Mouse (Mus musculus): ENCODE measurements at regions not wholly inside any gene's neighbourhood (a gene's known extent, or its start where the extent isn't known, plus 50 kb on each side); places are given as distances from the start of the nearest gene placed in this dataset.

- Histone ChIP-seq H3K4me2 (ENCODE audit: low read length) (peak overlapping the region; percentile 49), H3K4me1 (ENCODE audit: control insufficient read depth, insufficient read depth, low read length) (no peaks in the 10 kb centered on the region), H3K36me3 (ENCODE audit: control insufficient read depth, insufficient read depth, low read length) (no peaks in the 10 kb centered on the region), H3K27me3 (ENCODE audit: control insufficient read depth, insufficient read depth, low read length) (no peaks in the 10 kb centered on the region), H3K9ac (replicated peaks; ENCODE audit: low read length) (peak overlapping the region; percentile 27; the same call in 1 of the 2 replicates), H3K9me3 (ENCODE audit: control insufficient read depth, low read length) (no peaks in the 10 kb centered on the region), H3K4me3 (replicated peaks; ENCODE audit: low read depth, low read length) (peak overlapping the region; percentile 20), H3K27ac (replicated peaks; ENCODE audit: low read depth, low read length) (peak overlapping the region; percentile 76)
- ATAC-seq (ENCODE audit: low FRiP score, low TSS enrichment) (peak; percentile 62), DNase-seq (peak; percentile 71)
- 34% methylated on average over 10 of the region's 10 CpGs for WGBS
Observed at GRCm38 (mm10) chr14:80901346-80901745, 917.5 kb downstream of the Olfm4 start.

- WGBS, result 54% methylated on average over 9 of the region's 9 CpGs
- H3K9ac ChIP-seq (replicated peaks; ENCODE audit: low read length), result peak overlapping the region; percentile 27; the same call in 1 of the 2 replicates
Observed at GRCm38 (mm10) chr14:80901759-80902163, 917.9 kb downstream of the Olfm4 start.

GRCm38 (mm10) chr14:80916031-80916430 lies 932.1 kb downstream of the Olfm4 start:
- Histone ChIP-seq H3K27ac (replicated peaks; ENCODE audit: low read depth, low read length) (no peak overlapping the region), H3K36me3 (ENCODE audit: control insufficient read depth, insufficient read depth, low read length) (no peaks in the 10 kb centered on the region), H3K9me3 (ENCODE audit: control insufficient read depth, low read length) (no peaks in the 10 kb centered on the region), H3K9ac (replicated peaks; ENCODE audit: low read length) (no peak overlapping the region), H3K27me3 (ENCODE audit: control insufficient read depth, insufficient read depth, low read length) (no peaks in the 10 kb centered on the region), H3K4me3 (replicated peaks; ENCODE audit: low read depth, low read length) (no peak overlapping the region), H3K4me2 (ENCODE audit: low read length) (no peak overlapping the region), H3K4me1 (ENCODE audit: control insufficient read depth, insufficient read depth, low read length) (no peaks in the 10 kb centered on the region)
- DNase-seq (no peak), ATAC-seq (ENCODE audit: low FRiP score, low TSS enrichment) (no peak)
- 87% methylated on average over 3 of the region's 3 CpGs for WGBS

More at GRCm38 (mm10) chr14:80901759-80902163, 917.9 kb downstream of the Olfm4 start:
- Histone ChIP-seq H3K4me2 (ENCODE audit: low read length) (peak overlapping the region; percentile 49), H3K4me3 (replicated peaks; ENCODE audit: low read depth, low read length) (peak overlapping the region; percentile 20), H3K27ac (replicated peaks; ENCODE audit: low read depth, low read length) (peak overlapping the region; percentile 76), H3K9me3 (ENCODE audit: control insufficient read depth, low read length) (no peaks in the 10 kb centered on the region), H3K4me1 (ENCODE audit: control insufficient read depth, insufficient read depth, low read length) (no peaks in the 10 kb centered on the region), H3K27me3 (ENCODE audit: control insufficient read depth, insufficient read depth, low read length) (no peaks in the 10 kb centered on the region), H3K36me3 (ENCODE audit: control insufficient read depth, insufficient read depth, low read length) (no peaks in the 10 kb centered on the region)
- peak; percentile 58 for DNase-seq
- ATAC-seq (ENCODE audit: low FRiP score, low TSS enrichment), result peak; percentile 57

- no peaks in the 10 kb centered on the region for H3K9me3 ChIP-seq (ENCODE audit: control insufficient read depth, low read length)
- no peak for ATAC-seq (ENCODE audit: low FRiP score, low TSS enrichment)
- H3K27me3 ChIP-seq (ENCODE audit: control insufficient read depth, insufficient read depth, low read length), result no peaks in the 10 kb centered on the region
- no peak overlapping the region for H3K9ac ChIP-seq (replicated peaks; ENCODE audit: low read length)
- H3K27ac ChIP-seq (replicated peaks; ENCODE audit: low read depth, low read length), result no peak overlapping the region
- H3K4me1 ChIP-seq (ENCODE audit: control insufficient read depth, insufficient read depth, low read length), result no peaks in the 10 kb centered on the region
- no peaks in the 10 kb centered on the region for H3K36me3 ChIP-seq (ENCODE audit: control insufficient read depth, insufficient read depth, low read length)
- no peak overlapping the region for H3K4me2 ChIP-seq (ENCODE audit: low read length)
- no peak for DNase-seq
- WGBS, result 48% methylated on average over 2 of the region's 2 CpGs
- H3K4me3 ChIP-seq (replicated peaks; ENCODE audit: low read depth, low read length), result no peak overlapping the region
Observed at GRCm38 (mm10) chr14:80923732-80924131, 939.9 kb downstream of the Olfm4 start.

GRCm38 (mm10) chr14:80959966-80960365 lies 976.1 kb downstream of the Olfm4 start:
- Histone ChIP-seq H3K4me3 (replicated peaks; ENCODE audit: low read depth, low read length) (no peak overlapping the region), H3K9me3 (ENCODE audit: control insufficient read depth, low read length) (no peaks in the 10 kb centered on the region), H3K36me3 (ENCODE audit: control insufficient read depth, insufficient read depth, low read length) (no peaks in the 10 kb centered on the region), H3K4me1 (ENCODE audit: control insufficient read depth, insufficient read depth, low read length) (0 out of 2 replicates have a peak, but pooled peaks cover 3% of the 10 kb centered on the region), H3K9ac (replicated peaks; ENCODE audit: low read length) (no peak overlapping the region), H3K27me3 (ENCODE audit: control insufficient read depth, insufficient read depth, low read length) (no peaks in the 10 kb centered on the region), H3K27ac (replicated peaks; ENCODE audit: low read depth, low read length) (no peak overlapping the region), H3K4me2 (ENCODE audit: low read length) (no peak overlapping the region)
- ATAC-seq (ENCODE audit: low FRiP score, low TSS enrichment), result no peak
- WGBS, result 59% methylated on average over 2 of the region's 2 CpGs
- DNase-seq, result peak; percentile 66

- ATAC-seq (ENCODE audit: low FRiP score, low TSS enrichment) (no peak), DNase-seq (no peak)
- no peak overlapping the region for H3K27ac ChIP-seq (replicated peaks; ENCODE audit: low read depth, low read length)
- 82% methylated on average over 4 of the region's 4 CpGs for WGBS
- H3K9me3 ChIP-seq (ENCODE audit: control insufficient read depth, low read length), result no peaks in the 10 kb centered on the region
- no peaks in the 10 kb centered on the region for H3K36me3 ChIP-seq (ENCODE audit: control insufficient read depth, insufficient read depth, low read length)
- H3K27me3 ChIP-seq (ENCODE audit: control insufficient read depth, insufficient read depth, low read length), result no peaks in the 10 kb centered on the region
- H3K4me2 ChIP-seq (ENCODE audit: low read length), result no peak overlapping the region
- no peaks in the 10 kb centered on the region for H3K4me1 ChIP-seq (ENCODE audit: control insufficient read depth, insufficient read depth, low read length)
- no peak overlapping the region for H3K4me3 ChIP-seq (replicated peaks; ENCODE audit: low read depth, low read length)
- H3K9ac ChIP-seq (replicated peaks; ENCODE audit: low read length), result no peak overlapping the region
Observed at GRCm38 (mm10) chr14:80975795-80976194, 991.9 kb downstream of the Olfm4 start.

GRCm38 (mm10) chr14:80976662-80977061 lies 992.8 kb downstream of the Olfm4 start:
- H3K4me3 ChIP-seq (replicated peaks; ENCODE audit: low read depth, low read length), result no peak overlapping the region
- no peaks in the 10 kb centered on the region for H3K36me3 ChIP-seq (ENCODE audit: control insufficient read depth, insufficient read depth, low read length)
- no peaks in the 10 kb centered on the region for H3K27me3 ChIP-seq (ENCODE audit: control insufficient read depth, insufficient read depth, low read length)
- no peaks in the 10 kb centered on the region for H3K4me1 ChIP-seq (ENCODE audit: control insufficient read depth, insufficient read depth, low read length)
- ATAC-seq (ENCODE audit: low FRiP score, low TSS enrichment), result no peak
- WGBS, result 53% methylated on average over 5 of the region's 5 CpGs
- H3K9me3 ChIP-seq (ENCODE audit: control insufficient read depth, low read length), result no peaks in the 10 kb centered on the region
- no peak overlapping the region for H3K27ac ChIP-seq (replicated peaks; ENCODE audit: low read depth, low read length)
- H3K4me2 ChIP-seq (ENCODE audit: low read length), result no peak overlapping the region
- DNase-seq, result no peak
- no peak overlapping the region for H3K9ac ChIP-seq (replicated peaks; ENCODE audit: low read length)

GRCm38 (mm10) chr14:80979475-80979874 lies 995.6 kb downstream of the Olfm4 start:
- no peaks in the 10 kb centered on the region for H3K36me3 ChIP-seq (ENCODE audit: control insufficient read depth, insufficient read depth, low read length)
- no peak overlapping the region for H3K27ac ChIP-seq (replicated peaks; ENCODE audit: low read depth, low read length)
- no peaks in the 10 kb centered on the region for H3K27me3 ChIP-seq (ENCODE audit: control insufficient read depth, insufficient read depth, low read length)
- H3K4me1 ChIP-seq (ENCODE audit: control insufficient read depth, insufficient read depth, low read length), result no peaks in the 10 kb centered on the region
- DNase-seq (no peak), ATAC-seq (ENCODE audit: low FRiP score, low TSS enrichment) (no peak)
- whole genome bisulfite sequencing, result 79% methylated on average over 5 of the region's 5 CpGs
- no peak overlapping the region for H3K4me3 ChIP-seq (replicated peaks; ENCODE audit: low read depth, low read length)
- H3K9ac ChIP-seq (replicated peaks; ENCODE audit: low read length), result no peak overlapping the region
- no peaks in the 10 kb centered on the region for H3K9me3 ChIP-seq (ENCODE audit: control insufficient read depth, low read length)
- H3K4me2 ChIP-seq (ENCODE audit: low read length), result no peak overlapping the region

GRCm38 (mm10) chr14:80990192-80990591 lies 1006.3 kb downstream of the Olfm4 start:
- no peaks in the 10 kb centered on the region for H3K36me3 ChIP-seq (ENCODE audit: control insufficient read depth, insufficient read depth, low read length)
- ATAC-seq (ENCODE audit: low FRiP score, low TSS enrichment) (no peak), DNase-seq (no peak)
- no peak overlapping the region for H3K27ac ChIP-seq (replicated peaks; ENCODE audit: low read depth, low read length)
- no peaks in the 10 kb centered on the region for H3K9me3 ChIP-seq (ENCODE audit: control insufficient read depth, low read length)
- 38% methylated on average over 3 of the region's 3 CpGs for WGBS
- no peak overlapping the region for H3K9ac ChIP-seq (replicated peaks; ENCODE audit: low read length)
- H3K27me3 ChIP-seq (ENCODE audit: control insufficient read depth, insufficient read depth, low read length), result no peaks in the 10 kb centered on the region
- H3K4me3 ChIP-seq (replicated peaks; ENCODE audit: low read depth, low read length), result no peak overlapping the region
- H3K4me2 ChIP-seq (ENCODE audit: low read length), result no peak overlapping the region
- H3K4me1 ChIP-seq (ENCODE audit: control insufficient read depth, insufficient read depth, low read length), result 0 out of 2 replicates have a peak, but pooled peaks cover 6% of the 10 kb centered on the region

All from midbrain, embryonic 14.5 days (tissue).